In genomic region chr19:42669886-42670285, GRCm38 (mm10) we compare ENCODE assay signal across 35 mouse cellular contexts. TPM values are rescaled to one million over a fixed set of nuclear protein-coding genes. Genes with fewer than 3 reads are reported as not detected.
DNase-seq lines count a peak whose midpoint lies in the region; ATAC-seq and TF ChIP-seq lines count a peak whose summit lies in the region.
"Had no signal": no experiment of that assay in that cellular context is flagged by ENCODE, and none has a peak within 500 bp of the region (broad histone marks: within the 10 kb centered on the region; RNA-seq: fewer than 3 reads in every experiment).

No protein-coding gene starts in this region.

- no peak overlapping the region for H3K27ac ChIP-seq in heart, postnatal 0 days (ENCODE audit: low read depth)
- H3K27ac ChIP-seq in neural tube, embryonic 15.5 days (replicated peaks): no peak overlapping the region
- H3K27ac ChIP-seq: embryonic facial prominence, embryonic 13.5 days; forebrain, embryonic 12.5 days; hindbrain, embryonic 12.5 days; limb, embryonic 10.5 days; limb, embryonic 15.5 days; liver, embryonic 13.5 days; midbrain, embryonic 12.5 days; neural tube, embryonic 12.5 days had no signal

- no peaks in the 10 kb centered on the region for H3K36me3 ChIP-seq in heart, postnatal 0 days (replicated peaks; ENCODE audit: control insufficient read depth, insufficient read depth, low read length)
- H3K36me3 ChIP-seq in neural tube, embryonic 15.5 days: no peaks in the 10 kb centered on the region
- H3K36me3 ChIP-seq: embryonic facial prominence, embryonic 13.5 days; forebrain, embryonic 12.5 days; hindbrain, embryonic 12.5 days; limb, embryonic 10.5 days; limb, embryonic 15.5 days; liver, embryonic 13.5 days; midbrain, embryonic 12.5 days; neural tube, embryonic 12.5 days had no signal

- H3K4me2 ChIP-seq in heart, postnatal 0 days (ENCODE audit: low read depth, low read length): no peak overlapping the region
- no peak overlapping the region for H3K4me2 ChIP-seq in neural tube, embryonic 15.5 days
- H3K4me2 ChIP-seq: embryonic facial prominence, embryonic 13.5 days; forebrain, embryonic 12.5 days; hindbrain, embryonic 12.5 days; limb, embryonic 15.5 days; liver, embryonic 13.5 days; midbrain, embryonic 12.5 days; neural tube, embryonic 12.5 days had no signal

- no peaks in the 10 kb centered on the region for H3K4me1 ChIP-seq in heart, postnatal 0 days (ENCODE audit: control insufficient read depth, insufficient read depth)
- peaks cover 22% of the 10 kb centered on the region for H3K4me1 ChIP-seq in neural tube, embryonic 15.5 days
- H3K4me1 ChIP-seq: liver, embryonic 13.5 days had no signal

- H3K9ac ChIP-seq in heart, postnatal 0 days (replicated peaks; ENCODE audit: low read depth, low read length): no peak overlapping the region
- no peak overlapping the region for H3K9ac ChIP-seq in neural tube, embryonic 15.5 days (replicated peaks)
- H3K9ac ChIP-seq: embryonic facial prominence, embryonic 13.5 days; forebrain, embryonic 12.5 days; hindbrain, embryonic 12.5 days; limb, embryonic 15.5 days; liver, embryonic 13.5 days; midbrain, embryonic 12.5 days; neural tube, embryonic 12.5 days had no signal

- DNase-seq in cerebellum, postnatal 10 days: peak; percentile 37 to 67
- no peak for DNase-seq in cerebellum, adult 8-10 months
- peak; percentile 37 for DNase-seq in gastrocnemius, postnatal 25 days
- DNase-seq in gastrocnemius, adult 8-10 months (ENCODE audit: low spot score in 2 of 2): no peak
- peak; percentile 33 for DNase-seq in heart, adult 8-10 months (ENCODE audit: low spot score)
- no peak for DNase-seq in heart, postnatal 0 days (ENCODE audit: low spot score)
- DNase-seq in ovary, postnatal 14 days (ENCODE audit: low spot score): no peak
- DNase-seq: adrenal gland, postnatal 10 days; cerebellum, adult 11 months; kidney, adult 8-10 months; kidney, postnatal 10 days; layer of hippocampus, postnatal 36 days; liver, embryonic 13.5 days; lung, adult 18-20 months; lung, postnatal 4 days; retina, postnatal 1 day; right cerebral cortex, postnatal 25 days; spleen, adult 18-20 months; thymus, adult 2 months; thymus, postnatal 36 days had no signal

- WGBS in heart, postnatal 0 days: 45% methylated on average over 6 of the region's 6 CpGs
- 74% methylated on average over 6 of the region's 6 CpGs for WGBS in neural tube, embryonic 15.5 days

- no peaks in the 10 kb centered on the region for H3K9me3 ChIP-seq in heart, postnatal 0 days (replicated peaks; ENCODE audit: control insufficient read depth, low read length)
- 0 out of 2 replicates have a peak, but pooled peaks cover 2% of the 10 kb centered on the region for H3K9me3 ChIP-seq in neural tube, embryonic 15.5 days (replicated peaks)
- H3K9me3 ChIP-seq: embryonic facial prominence, embryonic 13.5 days; forebrain, embryonic 12.5 days; hindbrain, embryonic 12.5 days; limb, embryonic 10.5 days; limb, embryonic 15.5 days; liver, embryonic 13.5 days; midbrain, embryonic 12.5 days; neural tube, embryonic 12.5 days had no signal

- peak; percentile 45; the same call in 1 of the 2 replicates for ATAC-seq in heart, postnatal 0 days (ENCODE audit: insufficient read depth, low read depth)
- no peak for ATAC-seq in neural tube, embryonic 15.5 days (ENCODE audit: low FRiP score)
- ATAC-seq: intestine, embryonic 16.5 days; lung, postnatal 0 days; Patski had no signal

- H3K27me3 ChIP-seq in heart, postnatal 0 days (ENCODE audit: control insufficient read depth, insufficient read depth, low read length): 0 out of 2 replicates have a peak, but pooled peaks cover 2% of the 10 kb centered on the region
- H3K27me3 ChIP-seq in neural tube, embryonic 15.5 days (replicated peaks): peaks cover 51% of the 10 kb centered on the region
- H3K27me3 ChIP-seq: embryonic facial prominence, embryonic 13.5 days; liver, embryonic 13.5 days; Patski had no signal

- no peak overlapping the region for H3K4me3 ChIP-seq in heart, postnatal 0 days (ENCODE audit: low read depth, low read length)
- no peak overlapping the region for H3K4me3 ChIP-seq in neural tube, embryonic 15.5 days (replicated peaks)
- H3K4me3 ChIP-seq: embryonic facial prominence, embryonic 13.5 days; forebrain, embryonic 12.5 days; hindbrain, embryonic 12.5 days; limb, embryonic 10.5 days; limb, embryonic 15.5 days; liver, embryonic 13.5 days; megakaryocyte, embryonic 14.5 days; midbrain, embryonic 12.5 days; myocyte; neural tube, embryonic 12.5 days had no signal

- TF ChIP-seq CTCF in heart, postnatal 0 days (IDR thresholded peaks at IDR 0.05; ENCODE audit: low read depth): no peak

- TF ChIP-seq EP300 in heart, postnatal 0 days (IDR thresholded peaks at IDR 0.05; ENCODE audit: low read depth): no peak

RNA-seq across cellular contexts. Expression of gene Loxl4, which starts 57.3 kb away (rescaled TPM):
- 1 to 10 TPM; 2.4 to 2.5 TPM for total RNA-seq in gastrocnemius, postnatal 25 days (2021)
- total RNA-seq in gastrocnemius, adult 8-10 months (2022): 1 to 10 TPM in 2 of 4 experiments, under 1 TPM in 2; 0.56 to 1.3 (median 1.1) TPM
- 1 to 10 TPM in 1 of 4 experiments, under 1 TPM in 3; 0.60 to 1.1 (median 0.81) TPM for total RNA-seq in heart, adult 8-10 months (2022)
- total RNA-seq in heart, postnatal 0 days (2014; rRNA removed; ENCODE audit: low replicate concordance): 0.54 and 2.3 TPM in 2 replicates
- polyA plus RNA-seq in heart, postnatal 0 days (2015; fragmentation: Nextera tagmentation; extraction: Ambion mirVana): 0.23 and 0.30 TPM in 2 replicates
- 0.41 and 0.59 TPM in 2 replicates for polyA plus RNA-seq in neural tube, embryonic 15.5 days (2015; fragmentation: Nextera tagmentation; extraction: Ambion mirVana)
- total RNA-seq: common myeloid progenitor, adult 5-6 weeks; granulocyte monocyte progenitor cell, adult 5-6 weeks had no signal

Comparison
In these comparisons a context has a peak if more than half of its experiments do, and no peak if none do; other contexts are left out.
1. DNase-seq: peak in cerebellum, postnatal 10 days (2 of 2), gastrocnemius, postnatal 25 days (single experiment) and heart, adult 8-10 months (single experiment); none in cerebellum, adult 8-10 months (single experiment), gastrocnemius, adult 8-10 months (0 of 2), heart, postnatal 0 days (single experiment) and ovary, postnatal 14 days (single experiment).